Mouse (Mus musculus) frontal cortex, adult 2 months (tissue): Measurements from ENCODE around the gene Gm42669. TPM values are rescaled to one million over a fixed set of nuclear protein-coding genes. Genes with fewer than 3 reads are reported as not detected.

Experiments
- polyA plus RNA-seq: library from polyadenylated mRNA; depleted of rRNA; stranded (reverse); fragments of >200 nt; gene quantifications from 2 replicates; pipeline ENCODE4 v1.2.3, GENCODE M21; 2012; rRNA removed

The Gm42669 gene
- polyA plus RNA-seq, 1 experiment = 0.94 TPM

Other genes starting within 250 kb of the Gm42669 start
- gene Tgfbr3, start 218.0 kb upstream of the Gm42669 start, polyA plus RNA-seq = 4.6 and 6.8 TPM in 2 replicates
- gene Brdt, start 176.5 kb upstream of the Gm42669 start, polyA plus RNA-seq = 10.0 and 11.2 TPM in 2 replicates
- 72.8 and 77.9 TPM in 2 replicates for gene Ephx4, start 104.9 kb upstream of the Gm42669 start, polyA plus RNA-seq
- 0.08 TPM in 1 of 2 replicates, not detected in the other for gene Lpcat2b, start 76.1 kb upstream of the Gm42669 start, polyA plus RNA-seq
- gene Btbd8, start 69.6 kb upstream of the Gm42669 start, polyA plus RNA-seq = 53.7 and 54.1 TPM in 2 replicates
- gene 1700028K03Rik, start 27.1 kb downstream of the Gm42669 start, polyA plus RNA-seq = 0.48 and 0.76 TPM in 2 replicates
- gene Rpap2, start 89.8 kb downstream of the Gm42669 start, polyA plus RNA-seq = 13.3 and 16.0 TPM in 2 replicates
- 15.5 and 17.2 TPM in 2 replicates for gene Glmn, start 90.3 kb downstream of the Gm42669 start, polyA plus RNA-seq
- 0.10 TPM in 1 of 2 replicates, not detected in the other for gene Gfi1, start 218.4 kb downstream of the Gm42669 start, polyA plus RNA-seq